Mouse (Mus musculus) liver, adult 2 months (tissue): ENCODE measurements at regions not wholly inside any gene's neighbourhood (a gene's known extent, or its start where the extent isn't known, plus 50 kb on each side); places are given as distances from the start of the nearest gene placed in this dataset.
"Not testable (repeated sequence)": the region's sequence is repeated elsewhere in the genome, so short reads cannot be mapped to it uniquely, and the experiment has no call there.

ENCODE experiments used
- DNase-seq: peaks from one replicate; pipeline ENCODE4 v3.0.0-alpha.2; 2011; ENCODE audit warnings: low read depth, low spot score; ENCODE audit errors: extremely low read depth
- H3K27ac ChIP-seq: fragments of 200-500 bp; replicated peaks from 2 replicates; pipeline ENCODE4 v1.5.1; 2012; ENCODE audit warnings: low read depth, mild to moderate bottlenecking, control low read depth, inconsistent platforms, low read length; ENCODE audit not compliant: insufficient read depth
- H3K27me3 ChIP-seq: fragments of 200-500 bp; 2 replicates; pipeline ENCODE4 v1.6.1; 2012; ENCODE audit warnings: mild to moderate bottlenecking, moderate library complexity, low read length, inconsistent platforms; ENCODE audit not compliant: control insufficient read depth, insufficient read depth
- H3K36me3 ChIP-seq: fragments of 200-500 bp; 2 replicates; pipeline ENCODE4 v1.6.1; 2012; ENCODE audit warnings: low read length, inconsistent platforms; ENCODE audit not compliant: control insufficient read depth, insufficient read depth
- H3K4me1 ChIP-seq: fragments of 200-500 bp; 2 replicates; pipeline ENCODE4 v1.6.1; 2011; ENCODE audit warnings: low read length; ENCODE audit not compliant: control insufficient read depth, insufficient read depth
- H3K4me3 ChIP-seq: fragments of 200-500 bp; 2 replicates; pipeline ENCODE4 v1.5.1; 2011; ENCODE audit warnings: low read depth, mild to moderate bottlenecking, control low read depth, low read length, moderate library complexity; ENCODE audit not compliant: insufficient read depth
- H3K79me2 ChIP-seq: fragments of 200-500 bp; 2 replicates; pipeline ENCODE4 v1.6.1; 2012; ENCODE audit warnings: inconsistent platforms, mild to moderate bottlenecking, low read length, moderate library complexity; ENCODE audit not compliant: control insufficient read depth, insufficient read depth
- H3K9ac ChIP-seq: fragments of 200-500 bp; 2 replicates; pipeline ENCODE4 v1.6.1; 2012; ENCODE audit warnings: low read depth, mild to moderate bottlenecking, control low read depth, inconsistent platforms, low read length
- WGBS: fragments of 180-500 bp; shearing (Covaris S2); methylation state at CpG from one replicate; pipeline ENCODE4 v1.1.7; 2018; 5-methylcytosine and 5-hydroxymethylcytosine counted together

GRCm38 (mm10) chr7:3073206-3073605 lies 95.8 kb downstream of the AU018091 start:
- H3K79me2 ChIP-seq, H3K27me3 ChIP-seq, H3K4me3 ChIP-seq, H3K27ac ChIP-seq, H3K36me3 ChIP-seq, H3K4me1 ChIP-seq, H3K9ac ChIP-seq: not testable (repeated sequence)
- peak; percentile 15 for DNase-seq
- 13% methylated on average over 3 of the region's 3 CpGs for WGBS
